8 mouse cellular contexts compared by ENCODE assay signal in genomic region chr11:3370928-3371598, GRCm38 (mm10). TPM values are rescaled to one million over a fixed set of nuclear protein-coding genes. Genes with fewer than 3 reads are reported as not detected.
DNase-seq lines count a peak whose midpoint lies in the region; ATAC-seq and TF ChIP-seq lines count a peak whose summit lies in the region.

No protein-coding gene starts in this region.

- peak overlapping the region; percentile 38 for H3K27ac ChIP-seq in cortical plate, adult 2 months (ENCODE audit: insufficient read depth, low read length)
- H3K27ac ChIP-seq in gastrocnemius, adult 2 months, result peak overlapping the region; percentile 78
- H3K27ac ChIP-seq in hindbrain, postnatal 0 days, result peak overlapping the region; percentile 87
- peak overlapping the region; percentile 87 for H3K27ac ChIP-seq in left cerebral cortex, adult 2 months
- H3K27ac ChIP-seq in macrophage, result no peak overlapping the region

- DNase-seq in adipocyte (ENCODE audit: low spot score), result peak; percentile 89
- peak; percentile 88 for DNase-seq in gastrocnemius, adult 2 months
- DNase-seq in hindbrain, postnatal 0 days (ENCODE audit: low spot score), result peak; percentile 94
- DNase-seq in left cerebral cortex, adult 2 months (ENCODE audit: extremely low spot score in 1 of 2, low spot score in 2 of 2), result peak; percentile 80 to 82
- peak; percentile 87 to 88 for DNase-seq in right cerebral cortex, adult 2 months (ENCODE audit: low spot score in 2 of 2)
- peak; percentile 60 for DNase-seq in urinary bladder, postnatal 25 days (ENCODE audit: low spot score)

- peak; percentile 86 for TF ChIP-seq POLR2A in cortical plate, adult 2 months (IDR thresholded peaks at IDR 0.05; ENCODE audit: extremely low read depth, insufficient read depth, low read length)

- 2% methylated on average over 27 of the region's 27 CpGs for WGBS in hindbrain, postnatal 0 days
- 10% methylated on average over 27 of the region's 27 CpGs for WGBS in macrophage (ENCODE audit: missing documents)

- H3K4me3 ChIP-seq in cortical plate, adult 2 months (ENCODE audit: insufficient read depth, low read length), result peak overlapping the region; percentile 63
- peak overlapping the region; percentile 83 for H3K4me3 ChIP-seq in gastrocnemius, adult 2 months
- H3K4me3 ChIP-seq in hindbrain, postnatal 0 days (ENCODE audit: low read length), result peak overlapping the region; percentile 62
- H3K4me3 ChIP-seq in left cerebral cortex, adult 2 months, result peak overlapping the region; percentile 77
- H3K4me3 ChIP-seq in macrophage (ENCODE audit: inconsistent target), result peak overlapping the region; percentile 37

- no peak for TF ChIP-seq CTCF in cortical plate, adult 2 months (IDR thresholded peaks at IDR 0.05; ENCODE audit: extremely low read depth, insufficient read depth, low read length)
- no peak for TF ChIP-seq CTCF in gastrocnemius, adult 2 months (IDR thresholded peaks at IDR 0.05)
- TF ChIP-seq CTCF in hindbrain, postnatal 0 days (IDR thresholded peaks at IDR 0.05; ENCODE audit: low read depth), result no peak
- no peak for TF ChIP-seq CTCF in left cerebral cortex, adult 2 months (IDR thresholded peaks at IDR 0.05)

- H3K27me3 ChIP-seq in hindbrain, postnatal 0 days (ENCODE audit: insufficient read depth, low read length), result no peaks in the 10 kb centered on the region

- ATAC-seq in hindbrain, postnatal 0 days, result peak; percentile 96

- no peaks in the 10 kb centered on the region for H3K36me3 ChIP-seq in hindbrain, postnatal 0 days (ENCODE audit: insufficient read depth, low read length)
- no peaks in the 10 kb centered on the region for H3K36me3 ChIP-seq in macrophage (ENCODE audit: inconsistent target)

- no peaks in the 10 kb centered on the region for H3K9me3 ChIP-seq in hindbrain, postnatal 0 days (ENCODE audit: low read length)

- H3K4me2 ChIP-seq in hindbrain, postnatal 0 days (ENCODE audit: low read depth, low read length), result peak overlapping the region; percentile 87

- intact Hi-C loops in gastrocnemius, adult 2 months (cut with DNase I), result no loop called here
- intact Hi-C loops in left cerebral cortex, adult 2 months (cut with DNase I), result no loop called here

- H3K4me1 ChIP-seq in cortical plate, adult 2 months (ENCODE audit: control insufficient read depth, insufficient read depth, low read length), result peaks cover 4% of the 10 kb centered on the region
- H3K4me1 ChIP-seq in hindbrain, postnatal 0 days (ENCODE audit: insufficient read depth, low read length), result peaks cover 21% of the 10 kb centered on the region

- H3K79me2 ChIP-seq in macrophage (ENCODE audit: inconsistent target), result no peaks in the 10 kb centered on the region

- peak overlapping the region; percentile 71 for H3K9ac ChIP-seq in hindbrain, postnatal 0 days (replicated peaks; ENCODE audit: low read length)

RNA-seq across cellular contexts. Expression of gene Limk2, which starts 37.9 kb away (rescaled TPM):
- 140 and 153 TPM in 2 replicates for polyA plus RNA-seq in cortical plate, adult 2 months (2012; rRNA removed)
- total RNA-seq in gastrocnemius, adult 2 months (2021), result 10 to 100 TPM; 10.0 to 11.5 TPM
- 206 and 235 TPM in 2 replicates for total RNA-seq in hindbrain, postnatal 0 days (2014; rRNA removed)
- 110 and 113 TPM in 2 replicates for polyA plus RNA-seq in hindbrain, postnatal 0 days (2015; fragmentation: Nextera tagmentation; extraction: Ambion mirVana)
- total RNA-seq in left cerebral cortex, adult 2 months (2021), result 100 to 1,000 TPM in 1 of 2 experiments, 10 to 100 TPM in 1; 97.5 to 109 TPM
- 10 to 100 TPM in 25 of 26 experiments, 1 to 10 TPM in 1; 8.3 to 92.2 (median 55.6) TPM for total RNA-seq in macrophage (2018; cell fraction: chromatin; rRNA removed)
- total RNA-seq in macrophage (2018; cell fraction: cytosol; rRNA removed), result 10 to 100 TPM in 2 of 26 experiments, 1 to 10 TPM in 24; 2.1 to 10.6 (median 7.5) TPM
- total RNA-seq in macrophage (2018; cell fraction: nucleus; rRNA removed), result 10 to 100 TPM in 22 of 26 experiments, 1 to 10 TPM in 4; 8.7 to 53.3 (median 25.1) TPM
- 8.2 to 9.5 TPM (median 9.2 TPM) in 3 replicates for polyA plus RNA-seq in macrophage (2018)

RNA-seq across cellular contexts. Expression of gene Pik3ip1, which starts 40.9 kb away (rescaled TPM):
- polyA plus RNA-seq in cortical plate, adult 2 months (2012; rRNA removed), result 41.3 and 42.6 TPM in 2 replicates
- total RNA-seq in gastrocnemius, adult 2 months (2021), result 10 to 100 TPM; 17.7 to 21.7 TPM
- 34.3 and 40.9 TPM in 2 replicates for total RNA-seq in hindbrain, postnatal 0 days (2014; rRNA removed)
- 41.6 and 45.4 TPM in 2 replicates for polyA plus RNA-seq in hindbrain, postnatal 0 days (2015; fragmentation: Nextera tagmentation; extraction: Ambion mirVana)
- 10 to 100 TPM; 28.1 to 31.5 TPM for total RNA-seq in left cerebral cortex, adult 2 months (2021)
- 10 to 100 TPM in 7 of 26 experiments, 1 to 10 TPM in 19; 1.9 to 27.2 (median 6.4) TPM for total RNA-seq in macrophage (2018; cell fraction: chromatin; rRNA removed)
- total RNA-seq in macrophage (2018; cell fraction: cytosol; rRNA removed), result 10 to 100 TPM in 3 of 26 experiments, 1 to 10 TPM in 23; 2.7 to 12.1 (median 6.3) TPM
- total RNA-seq in macrophage (2018; cell fraction: nucleus; rRNA removed), result 10 to 100 TPM in 8 of 26 experiments, 1 to 10 TPM in 18; 3.1 to 20.7 (median 8.1) TPM
- polyA plus RNA-seq in macrophage (2018), result 1.4 to 14.0 TPM (median 10.1 TPM) in 3 replicates

Comparison
In these comparisons a context has a peak if more than half of its experiments do, and no peak if none do; other contexts are left out.
1. RNA of gene Limk2, which starts 37.9 kb away (total RNA-seq): 206 to 235 TPM in hindbrain, postnatal 0 days and 97.5 to 109 TPM in left cerebral cortex, adult 2 months; 10.0 to 11.5 TPM in gastrocnemius, adult 2 months; every median in the first group is over 4 times any median in the second.
2. Peak in every context shown above with its lines, with median percentiles within 50 percentile points of each other: DNase-seq and H3K4me3 ChIP-seq.